Mouse (Mus musculus) liver, embryonic 14.5 days (tissue): ENCODE measurements around the gene Rabif. TPM values are rescaled to one million over a fixed set of nuclear protein-coding genes. Genes with fewer than 3 reads are reported as not detected.

ENCODE experiments used
- ATAC-seq: fragments of 200-750 bp; cut with Nextera tagmentation; 2 replicates; pipeline ENCODE4 v1.8.0; 2017; ENCODE audit warnings: moderate number of reproducible peaks, mild to moderate bottlenecking, moderate library complexity; ENCODE audit not compliant: insufficient read depth
- DNase-seq, 3 experiments: peaks; one replicate each; pipeline ENCODE4 v3.0.0-alpha.2; 2012 to 2013; ENCODE audit warnings: low read depth in 3 of 3, low spot score in 3 of 3
- H3K27ac ChIP-seq: fragments of 300-500 bp; sonication (generic); 2 replicates; pipeline ENCODE4 v1.5.1; 2014; ENCODE audit warnings: moderate library complexity, mild to moderate bottlenecking, control low read depth, inconsistent platforms
- H3K27me3 ChIP-seq: fragments of 300-500 bp; sonication (generic); 2 replicates; pipeline ENCODE4 v1.6.1; 2014; ENCODE audit warnings: mild to moderate bottlenecking, low read length, moderate library complexity; ENCODE audit not compliant: control insufficient read depth, insufficient read depth
- H3K36me3 ChIP-seq: fragments of 300-500 bp; sonication (generic); replicated peaks from 2 replicates; pipeline ENCODE4 v1.6.1; 2014; ENCODE audit warnings: low read depth; ENCODE audit not compliant: control insufficient read depth, insufficient read depth
- H3K4me1 ChIP-seq, 2 experiments: fragments of 200-500 bp in 1 of 2; fragments of 300-500 bp in 1 of 2; sonication (generic) in 1 of 2; replicated peaks; 2 replicates each; pipeline ENCODE4 v1.6.1; 2012 to 2014; ENCODE audit warnings: antibody characterized with exemption in 1 of 2, inconsistent platforms in 1 of 2, low read length in 1 of 2; ENCODE audit not compliant: control insufficient read depth in 2 of 2, insufficient read depth in 2 of 2
- H3K4me2 ChIP-seq: fragments of 300-500 bp; sonication (generic); 2 replicates; pipeline ENCODE4 v1.6.1; 2014; ENCODE audit warnings: low read depth, mild to moderate bottlenecking, control low read depth, moderate library complexity
- H3K4me3 ChIP-seq, 2 experiments: fragments of 200-500 bp in 1 of 2; fragments of 300-500 bp in 1 of 2; sonication (generic) in 1 of 2; 2 replicates each; pipeline ENCODE4 v1.5.1; 2012 to 2014; ENCODE audit warnings: low read depth in 2 of 2, low read length in 2 of 2, mild to moderate bottlenecking in 2 of 2, control low read depth in 1 of 2, inconsistent platforms in 1 of 2, moderate library complexity in 1 of 2; ENCODE audit not compliant: insufficient read depth in 1 of 2
- H3K9ac ChIP-seq: fragments of 300-500 bp; sonication (generic); replicated peaks from 2 replicates; pipeline ENCODE4 v1.6.1; 2014; ENCODE audit warnings: mild to moderate bottlenecking, control low read depth, moderate library complexity
- H3K9me3 ChIP-seq: fragments of 300-500 bp; sonication (generic); 2 replicates; pipeline ENCODE4 v1.6.1; 2016; ENCODE audit warnings: low read length, mixed read lengths; ENCODE audit not compliant: control insufficient read depth
- CTCF ChIP-seq: IDR thresholded peaks from 2 replicates; pipeline ENCODE4 v1.5.1; 2016; ENCODE audit warnings: antibody characterized with exemption, low read depth, control low read depth
- EP300 ChIP-seq: IDR thresholded peaks from 2 replicates; pipeline ENCODE4 v1.6.1; 2016; ENCODE audit warnings: antibody characterized with exemption, low read depth
- WGBS: fragments of 180-500 bp; shearing (Covaris S2); extraction: QIAGEN DNeasy Blood & Tissue Kit; methylation state at CpG from one replicate; pipeline ENCODE4 v1.1.7; 2014; ENCODE audit not compliant: insufficient replicate concordance; 5-methylcytosine and 5-hydroxymethylcytosine counted together
- polyA plus RNA-seq, 2 experiments: library from polyadenylated mRNA; depleted of rRNA in 1 of 2; stranded (reverse) in 1 of 2; unstranded in 1 of 2; fragments of >200 nt; fragmentation: Nextera tagmentation in 1 of 2; extraction: Ambion mirVana in 1 of 2; gene quantifications; 2 replicates each; pipeline versions ENCODE4 v1.2.1 to v1.2.3; 2012 to 2014

The Rabif gene
- polyA plus RNA-seq, 2 experiments, result 9.7 to 16.8 TPM

- peaks cover 17% of the 10 kb centered on the region for H3K36me3 ChIP-seq
- no peaks in the 10 kb centered on the region for H3K9me3 ChIP-seq
- peak within 1 kb of the TSS; percentile 86 to 92 for H3K4me3 ChIP-seq
- peak within 1 kb of the TSS; percentile 80 for H3K27ac ChIP-seq
- WGBS, result under 1% methylated on average over 61 of the region's 61 CpGs
- H3K9ac ChIP-seq, result peak within 1 kb of the TSS; percentile 98
- H3K4me1 ChIP-seq, result peaks cover 17% of the 10 kb centered on the region in 2 experiments
- TF ChIP-seq EP300 (0 out of 2 replicates have a peak, but pooled peaks have one; percentile 5), CTCF (peak; percentile 29; the same call in 1 of the 2 replicates)
- DNase-seq, result peak; percentile 85 to 86 (median 85)
- H3K4me2 ChIP-seq, result peak within 1 kb of the TSS; percentile 81
- peak; percentile 92 for ATAC-seq
- H3K27me3 ChIP-seq, result no peaks in the 10 kb centered on the region
Measured at GRCm38 (mm10) chr1:134454904-134455824, 39.3 kb upstream of the Rabif start, which contains the start of gene Klhl12. Klhl12 (plus strand) TSS chr1:134455531.

GRCm38 (mm10) chr1:134456060-134456459 is 38.4 kb upstream of the Rabif start:
- H3K4me2 ChIP-seq, result peak overlapping the region; percentile 80
- WGBS, result 10% methylated on average over 5 of the region's 5 CpGs
- H3K27ac ChIP-seq, result peak overlapping the region; percentile 80
- H3K36me3 ChIP-seq, result peaks cover 22% of the 10 kb centered on the region
- peak in 1 of 3 experiments; percentile 24 for DNase-seq
- peaks cover 22 to 24% of the 10 kb centered on the region in 2 experiments for H3K4me1 ChIP-seq
- peak overlapping the region; percentile 98 for H3K9ac ChIP-seq
- no peaks in the 10 kb centered on the region for H3K27me3 ChIP-seq
- no peaks in the 10 kb centered on the region for H3K9me3 ChIP-seq
- H3K4me3 ChIP-seq, result peak overlapping the region; percentile 86 to 92
- no peak for ATAC-seq
- TF ChIP-seq CTCF (no peak), EP300 (no peak)

GRCm38 (mm10) chr1:134458139-134458727 is 36.2 kb upstream of the Rabif start:
- TF ChIP-seq CTCF, result no peak
- TF ChIP-seq EP300, result no peak
- H3K27ac ChIP-seq, result peak overlapping the region; percentile 29; the same call in 1 of the 2 replicates
- H3K9me3 ChIP-seq, result no peaks in the 10 kb centered on the region
- H3K36me3 ChIP-seq, result peaks cover 42% of the 10 kb centered on the region
- H3K4me3 ChIP-seq, result no peak overlapping the region
- H3K4me2 ChIP-seq, result peak overlapping the region; percentile 80
- 80% methylated on average over 7 of the region's 7 CpGs for WGBS
- ATAC-seq, result no peak
- no peak overlapping the region for H3K9ac ChIP-seq
- H3K4me1 ChIP-seq, result peaks cover 33 to 34% of the 10 kb centered on the region in 2 experiments
- no peaks in the 10 kb centered on the region for H3K27me3 ChIP-seq
- DNase-seq, result no peak

- H3K9me3 ChIP-seq, result no peaks in the 10 kb centered on the region
- DNase-seq (peak; percentile 73 to 85 (median 79)), ATAC-seq (peak; percentile 97)
- H3K4me1 ChIP-seq, result peaks cover 33 to 35% of the 10 kb centered on the region in 2 experiments
- TF ChIP-seq CTCF, result no peak
- peak; percentile 90 for TF ChIP-seq EP300
- peaks cover 62% of the 10 kb centered on the region for H3K36me3 ChIP-seq
- H3K4me3 ChIP-seq, result peak overlapping the region; percentile 15 to 28; a peak in 2 of 4 replicates
- H3K9ac ChIP-seq, result peak overlapping the region; percentile 60
- 12% methylated on average over 1 of the region's 1 CpGs for WGBS
- no peaks in the 10 kb centered on the region for H3K27me3 ChIP-seq
- H3K27ac ChIP-seq, result peak overlapping the region; percentile 68
- peak overlapping the region; percentile 60 for H3K4me2 ChIP-seq
Measured at GRCm38 (mm10) chr1:134460294-134461284, 33.9 kb upstream of the Rabif start.
